Mouse (Mus musculus) hematopoietic stem cell, adult 5-6 weeks (primary cell): Measurements from ENCODE around the gene Pou1f1. TPM values are rescaled to one million over a fixed set of nuclear protein-coding genes. Genes with fewer than 3 reads are reported as not detected.
A peak's percentile ranks its signal among the peaks of the same experiment; 100 is the strongest.

Experiments used
- ATAC-seq, 2 experiments: fragments of 125-278 bp in 1 of 2; replicated peaks in 1 of 2; 2 replicates each; pipeline ENCODE4 v1.8.0; 2016 to 2017; ENCODE audit warnings: inconsistent platforms in 2 of 2, mild to moderate bottlenecking in 2 of 2, moderate number of reproducible peaks in 2 of 2, low read depth in 1 of 2, moderate TSS enrichment in 1 of 2; ENCODE audit not compliant: low FRiP score in 2 of 2, poor library complexity in 2 of 2, severe bottlenecking in 2 of 2, insufficient read depth in 1 of 2, low TSS enrichment in 1 of 2
- total RNA-seq: library from RNA; stranded (forward); fragments of 172-1452, 232-1000 nt; gene quantifications from 2 replicates; pipeline ENCODE4 v1.2.3, GENCODE M21; 2017

Gene Pou1f1
- total RNA-seq, 1 experiment from 2014 or later: not detected

GRCm38 (mm10) chr16:65560996-65561962 is 41.0 kb downstream of the Pou1f1 start:
- peak; percentile 22 to 54; a peak in 2 of 4 replicates for ATAC-seq

DNA sequence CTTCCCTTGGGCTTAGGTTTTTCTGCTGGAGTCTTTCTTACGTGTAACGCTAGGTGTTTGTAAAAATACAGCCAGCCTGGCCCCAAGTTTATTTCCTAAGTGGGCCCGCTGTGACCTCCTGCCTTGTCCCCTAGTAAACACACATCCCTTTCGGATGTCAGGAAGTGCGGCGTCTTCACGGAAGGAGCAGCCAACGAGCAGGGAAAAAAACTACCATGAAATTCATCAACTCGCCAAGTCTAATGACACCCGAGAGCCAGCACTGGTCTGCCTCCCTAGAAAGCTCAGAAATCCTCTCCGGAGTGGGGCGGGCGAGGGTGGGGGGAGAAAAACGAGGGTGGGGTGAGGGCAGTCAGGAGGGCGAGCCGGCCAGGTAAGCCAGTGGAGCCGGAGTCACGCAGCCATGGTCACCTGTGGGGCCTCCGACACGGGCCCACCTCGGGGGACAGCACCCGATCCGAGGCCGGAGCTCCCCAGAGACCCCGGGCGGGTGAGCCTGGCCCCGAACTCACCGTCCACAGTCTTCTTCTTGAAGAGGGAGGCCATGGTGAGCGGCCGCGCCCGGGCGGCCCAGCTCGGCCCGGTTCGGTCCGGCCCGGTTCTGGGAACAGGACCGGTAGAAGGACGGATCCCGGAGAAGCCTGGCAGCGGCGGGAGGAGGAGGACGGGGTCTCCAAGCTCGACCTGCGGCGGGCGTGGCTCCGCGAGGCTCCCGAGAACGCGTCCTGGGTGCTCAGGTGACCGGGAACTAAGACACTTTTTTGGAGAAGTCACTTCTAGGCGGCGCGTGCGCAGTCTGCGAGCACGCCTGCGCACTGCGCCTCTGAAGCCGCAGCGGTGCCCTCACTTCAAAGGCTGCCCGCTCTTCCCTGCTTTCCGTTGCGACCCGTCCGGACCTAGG is 41.9 kb downstream of the Pou1f1 start, which contains the start of gene Chmp2b:
Chmp2b (minus strand) TSS at position 764 of the 901 bp plus-strand sequence.
- ATAC-seq: peak; percentile 93 to 96

DNA sequence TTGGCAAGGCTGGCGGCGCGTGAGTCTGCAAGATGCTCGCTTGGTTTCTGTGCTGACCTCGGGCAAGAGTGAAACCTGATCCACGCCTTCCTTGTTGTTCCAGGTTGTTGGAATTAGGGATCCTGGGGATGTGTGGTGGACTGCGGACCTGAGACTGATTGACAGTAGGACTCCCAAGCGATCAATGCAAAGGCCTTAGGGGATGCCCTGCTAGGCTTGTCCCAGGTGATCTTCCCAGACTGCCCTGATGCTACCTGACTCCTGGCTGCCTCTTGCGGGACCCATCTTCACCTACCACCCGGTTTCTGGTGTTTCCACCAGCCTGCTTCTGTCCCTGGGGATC is 42.5 kb downstream of the Pou1f1 start:
- no peak; a peak in 2 of 4 replicates for ATAC-seq

- ATAC-seq: no peak
These were observed 44.0 kb downstream of the Pou1f1 start for GRCm38 (mm10) chr16:65564306-65564705.

DNA sequence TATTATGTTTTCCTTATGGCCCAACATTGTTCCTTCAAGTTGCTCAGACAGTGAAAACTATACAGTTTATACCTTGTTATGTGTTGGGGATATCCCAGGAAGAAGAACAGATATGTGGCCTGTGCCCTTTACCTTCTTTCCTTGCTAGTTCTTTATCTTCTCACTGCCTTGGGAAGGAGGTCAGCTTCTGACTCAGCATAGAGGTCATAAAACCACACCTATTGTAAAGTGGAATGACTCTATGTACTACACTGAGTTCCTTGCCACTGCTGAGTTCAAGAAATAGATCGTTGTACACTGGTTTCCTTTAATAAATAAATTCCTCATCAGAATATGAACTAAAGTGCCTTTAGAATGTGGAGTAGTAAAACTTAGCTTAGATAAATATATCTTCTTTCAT is 44.6 kb downstream of the Pou1f1 start:
- no peak for ATAC-seq

DNA sequence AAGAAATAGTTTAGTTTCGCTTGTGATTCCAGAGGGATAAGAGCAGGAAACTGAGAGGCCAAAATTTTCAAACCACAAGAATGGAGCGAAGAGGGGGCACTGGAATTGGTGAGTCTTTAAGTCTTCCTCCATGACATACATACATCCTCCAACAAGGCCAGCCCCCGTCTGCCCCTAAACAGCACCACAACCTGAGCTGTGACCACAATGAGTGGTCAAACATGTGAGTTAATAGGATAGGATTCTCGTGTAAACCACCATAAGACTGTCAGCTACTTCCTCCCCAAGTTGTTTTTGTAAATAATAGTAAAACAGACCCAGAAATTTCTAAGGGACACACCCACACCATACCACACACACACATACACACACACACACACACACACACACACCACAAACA is 48.5 kb downstream of the Pou1f1 start:
- ATAC-seq: no peak; a peak in 1 of 4 replicates

GRCm38 (mm10) chr16:65577298-65578029 is 57.2 kb downstream of the Pou1f1 start:
- ATAC-seq: no peak

Other genes starting within 250 kb of the Pou1f1 start
- gene Chmp2b, start 42.2 kb downstream of the Pou1f1 start, total RNA-seq: 47.3 and 53.3 TPM in 2 replicates